Mouse (Mus musculus) MEL (cell line): ENCODE measurements around the gene Grwd1. TPM values are rescaled to one million over a fixed set of nuclear protein-coding genes. Genes with fewer than 3 reads are reported as not detected.

Experiments used
- DNase-seq: peaks from one replicate; pipeline ENCODE4 v3.0.0; 2011; ENCODE audit warnings: low read depth, low spot score
- H3K27ac ChIP-seq: 2 replicates; pipeline ENCODE4 v1.5.1; 2012; ENCODE audit warnings: low read depth, mild to moderate bottlenecking, control low read depth, low read length, moderate library complexity; ENCODE audit not compliant: control insufficient read depth
- H3K27me3 ChIP-seq, 2 experiments: fragments of 150-350 bp in 1 of 2; sonication (generic) in 1 of 2; 2 replicates each; pipeline ENCODE4 v1.6.1; 2012; ENCODE audit warnings: low read length in 2 of 2, mild to moderate bottlenecking in 2 of 2, improper control_type of control experiment in 1 of 2, moderate library complexity in 1 of 2; ENCODE audit not compliant: insufficient read depth in 2 of 2, control insufficient read depth in 1 of 2
- H3K36me3 ChIP-seq, 2 experiments: 2 replicates each; pipeline ENCODE4 v1.6.1; 2012 to 2014; ENCODE audit warnings: low read length in 2 of 2, improper control_type of control experiment in 1 of 2, inconsistent platforms in 1 of 2, mild to moderate bottlenecking in 1 of 2; ENCODE audit not compliant: insufficient read depth in 2 of 2, control insufficient read depth in 1 of 2
- H3K4me1 ChIP-seq, 2 experiments: fragments of 150-350 bp in 1 of 2; sonication (generic) in 1 of 2; 2 replicates each; pipeline ENCODE4 v1.6.1; 2012; ENCODE audit warnings: low read length in 2 of 2, improper control_type of control experiment in 1 of 2, mild to moderate bottlenecking in 1 of 2; ENCODE audit not compliant: insufficient read depth in 2 of 2, control insufficient read depth in 1 of 2
- H3K4me3 ChIP-seq, 2 experiments: fragments of 150-350 bp in 1 of 2; sonication (generic) in 1 of 2; 2 replicates each; pipeline ENCODE4 v1.5.1; 2012; ENCODE audit warnings: low read depth in 2 of 2, low read length in 2 of 2, mild to moderate bottlenecking in 2 of 2, moderate library complexity in 2 of 2, control low read depth in 1 of 2, improper control_type of control experiment in 1 of 2; ENCODE audit not compliant: control insufficient read depth in 1 of 2, insufficient read depth in 1 of 2
- H3K79me2 ChIP-seq: 2 replicates; pipeline ENCODE4 v1.6.1; 2012; ENCODE audit warnings: mild to moderate bottlenecking, low read length, moderate library complexity; ENCODE audit not compliant: control insufficient read depth, poor library complexity, insufficient read depth
- H3K9ac ChIP-seq: 2 replicates; pipeline ENCODE4 v1.6.1; 2012; ENCODE audit warnings: low read depth, mild to moderate bottlenecking, control low read depth, low read length, moderate library complexity; ENCODE audit not compliant: control insufficient read depth, poor library complexity, severe bottlenecking
- H3K9me3 ChIP-seq: fragments of 150-350 bp; sonication (generic); replicated peaks from 2 replicates; pipeline ENCODE4 v1.6.1; 2012; ENCODE audit warnings: mild to moderate bottlenecking, low read length, improper control_type of control experiment, moderate library complexity; ENCODE audit not compliant: insufficient read depth
- BHLHE40 ChIP-seq: IDR thresholded peaks from 2 replicates; pipeline ENCODE4 v1.6.1; 2012; ENCODE audit warnings: low read depth, mild to moderate bottlenecking, inconsistent platforms, low read length, improper control_type of control experiment, borderline replicate concordance
- E2F4 ChIP-seq: IDR thresholded peaks from 2 replicates; pipeline ENCODE4 v1.6.1; 2011; ENCODE audit warnings: low read depth, low read length, improper control_type of control experiment, borderline replicate concordance
- EP300 ChIP-seq, 2 experiments: IDR thresholded peaks; 2 replicates each; pipeline ENCODE4 v1.6.1; 2011; ENCODE audit warnings: improper control_type of control experiment in 2 of 2, low read length in 2 of 2, low read depth in 1 of 2, mild to moderate bottlenecking in 1 of 2
- ETS1 ChIP-seq: IDR thresholded peaks from 2 replicates; pipeline ENCODE4 v1.6.1; 2012; ENCODE audit warnings: low read depth, mild to moderate bottlenecking, inconsistent platforms, low read length, improper control_type of control experiment, moderate library complexity
- HCFC1 ChIP-seq: IDR thresholded peaks from 2 replicates; pipeline ENCODE4 v1.6.1; 2012; ENCODE audit warnings: low read depth, mild to moderate bottlenecking, inconsistent platforms, low read length, improper control_type of control experiment, moderate library complexity
- JUND ChIP-seq: IDR thresholded peaks from 2 replicates; pipeline ENCODE4 v1.6.1; 2011; ENCODE audit warnings: low read depth, mild to moderate bottlenecking, improper control_type of control experiment, low read length
- KAT2A ChIP-seq: conservative IDR thresholded peaks from 2 replicates; pipeline ENCODE4 v1.6.1; 2012; ENCODE audit warnings: low read depth, low read length, improper control_type of control experiment, inconsistent platforms
- MAFK ChIP-seq: IDR thresholded peaks from 2 replicates; pipeline ENCODE4 v1.6.1; 2011; ENCODE audit warnings: low read depth, mild to moderate bottlenecking, low read length, improper control_type of control experiment, borderline replicate concordance
- MAX ChIP-seq: IDR thresholded peaks from 2 replicates; pipeline ENCODE4 v1.6.1; 2011; ENCODE audit warnings: low read length, improper control_type of control experiment
- MEF2A ChIP-seq: IDR thresholded peaks from 2 replicates; pipeline ENCODE4 v1.6.1; 2014; ENCODE audit warnings: low read depth, mild to moderate bottlenecking, inconsistent platforms, low read length, improper control_type of control experiment; ENCODE audit not compliant: poor library complexity, insufficient replicate concordance, severe bottlenecking; ENCODE audit errors: extremely low read depth
- MXI1 ChIP-seq: IDR thresholded peaks from 2 replicates; pipeline ENCODE4 v1.6.1; 2011; ENCODE audit warnings: mild to moderate bottlenecking, low read depth, low read length, improper control_type of control experiment
- MYB ChIP-seq: IDR thresholded peaks from 2 replicates; pipeline ENCODE4 v1.6.1; 2011; ENCODE audit warnings: mild to moderate bottlenecking, low read depth, low read length, improper control_type of control experiment
- MYC ChIP-seq: IDR thresholded peaks from 2 replicates; pipeline ENCODE4 v1.6.1; 2011; ENCODE audit warnings: low read depth, mild to moderate bottlenecking, low read length, improper control_type of control experiment, moderate library complexity
- POLR2A ChIP-seq, 2 experiments: IDR thresholded peaks; 2 replicates each; pipeline ENCODE4 v1.6.1; 2011 to 2012; ENCODE audit warnings: low read length in 2 of 2, mild to moderate bottlenecking in 2 of 2, control low read depth in 1 of 2, improper control_type of control experiment in 1 of 2, low read depth in 1 of 2, moderate library complexity in 1 of 2; ENCODE audit not compliant: control insufficient read depth in 1 of 2, insufficient read depth in 1 of 2, poor library complexity in 1 of 2
- POLR2AphosphoS2 ChIP-seq: IDR thresholded peaks from 2 replicates; pipeline ENCODE4 v1.6.1; 2011; ENCODE audit warnings: low read length, improper control_type of control experiment
- RAD21 ChIP-seq: IDR thresholded peaks from 2 replicates; pipeline ENCODE4 v1.6.1; 2011; ENCODE audit warnings: mild to moderate bottlenecking, low read depth, low read length, improper control_type of control experiment
- TAL1 ChIP-seq: IDR thresholded peaks from 2 replicates; pipeline ENCODE4 v1.6.1; 2012; ENCODE audit warnings: mild to moderate bottlenecking, inconsistent platforms, low read length, moderate library complexity, mixed read lengths
- TBP ChIP-seq: IDR thresholded peaks from 2 replicates; pipeline ENCODE4 v1.8.0; 2011; ENCODE audit warnings: low read depth, low read length, improper control_type of control experiment
- UBTF ChIP-seq: IDR thresholded peaks from 2 replicates; pipeline ENCODE4 v1.6.1; 2012; ENCODE audit warnings: low read depth, mild to moderate bottlenecking, inconsistent platforms, low read length, improper control_type of control experiment, moderate library complexity, borderline replicate concordance; ENCODE audit not compliant: insufficient read depth
- USF1 ChIP-seq: IDR thresholded peaks from 2 replicates; pipeline ENCODE4 v1.6.1; 2014; ENCODE audit warnings: low read depth, mild to moderate bottlenecking, inconsistent platforms, low read length, improper control_type of control experiment, moderate library complexity
- USF2 ChIP-seq, 2 experiments: IDR thresholded peaks; 2 replicates each; pipeline ENCODE4 v1.6.1; 2011 to 2012; ENCODE audit warnings: improper control_type of control experiment in 2 of 2, low read length in 2 of 2, borderline replicate concordance in 1 of 2, inconsistent platforms in 1 of 2, low read depth in 1 of 2, mild to moderate bottlenecking in 1 of 2; ENCODE audit not compliant: insufficient read depth in 1 of 2
- ZC3H11A ChIP-seq: IDR thresholded peaks from 2 replicates; pipeline ENCODE4 v1.6.1; 2012; ENCODE audit warnings: low read depth, mild to moderate bottlenecking, inconsistent platforms, low read length, improper control_type of control experiment
- ZMIZ1 ChIP-seq: IDR thresholded peaks from 2 replicates; pipeline ENCODE4 v1.6.1; 2012; ENCODE audit warnings: low read depth, mild to moderate bottlenecking, inconsistent platforms, low read length, improper control_type of control experiment, moderate library complexity
- polyA plus RNA-seq, 2 experiments: library from polyadenylated mRNA; stranded (reverse) in 1 of 2; unstranded in 1 of 2; fragments of >175 nt in 1 of 2; fragments of >200 nt in 1 of 2; gene quantifications; 2 replicates each; pipeline versions ENCODE4 v1.2.1 to v1.2.4; 2012; ENCODE audit warnings: low replicate concordance in 2 of 2, low read depth in 1 of 2; ENCODE audit not compliant: insufficient read length in 2 of 2, insufficient read depth in 1 of 2, missing spikeins in 1 of 2
- total RNA-seq: library from RNA; depleted of rRNA; stranded (reverse); fragments of 300-350 nt; gene quantifications from 2 replicates; pipeline ENCODE4 v1.2.3, GENCODE M21; 2012

The Grwd1 gene
- total and polyA plus RNA-seq, 3 experiments, result 82.2 to 173 (median 108) TPM

DNA sequence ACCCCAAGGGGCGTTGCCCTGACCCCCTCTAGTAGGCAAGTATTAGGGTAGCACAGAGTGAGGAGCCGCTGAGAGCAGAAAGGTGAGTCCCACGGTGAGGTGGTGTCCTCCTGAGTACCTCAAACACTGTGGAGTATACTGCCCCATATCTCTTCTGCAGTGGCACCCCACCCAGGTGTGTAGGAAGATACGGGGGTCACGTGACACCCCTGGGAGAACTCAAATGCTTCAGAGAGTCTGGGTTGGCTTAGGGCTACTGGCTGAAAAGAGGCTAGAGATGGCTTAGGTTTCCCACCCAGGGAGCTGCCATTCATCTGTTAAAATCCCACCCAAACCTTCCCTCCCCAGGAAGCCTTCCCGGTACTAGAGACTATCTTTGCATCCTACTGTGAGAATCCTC, 33.8 kb downstream of the Grwd1 start (continued):
- TF ChIP-seq UBTF, result no peak
- no peak for TF ChIP-seq MYC
- TF ChIP-seq MXI1, result no peak
- no peak for TF ChIP-seq E2F4
- TF ChIP-seq ZC3H11A, result no peak
- TF ChIP-seq HCFC1, result no peak
- TF ChIP-seq USF1, result peak; percentile 94
- no peak for TF ChIP-seq POLR2A (IDR thresholded peaks at IDR 0.05; ENCODE audit: control insufficient read depth in 1 of 2, insufficient read depth in 1 of 2, low read depth in 1 of 2, low read length in 2 of 2, poor library complexity in 1 of 2)
- no peak for TF ChIP-seq KAT2A
- no peak for TF ChIP-seq MYB
- TF ChIP-seq RAD21, result no peak
- peak; percentile 37; the same call in 1 of the 2 replicates for TF ChIP-seq BHLHE40
- no peak for TF ChIP-seq MAFK
- no peak for TF ChIP-seq ZMIZ1

DNA sequence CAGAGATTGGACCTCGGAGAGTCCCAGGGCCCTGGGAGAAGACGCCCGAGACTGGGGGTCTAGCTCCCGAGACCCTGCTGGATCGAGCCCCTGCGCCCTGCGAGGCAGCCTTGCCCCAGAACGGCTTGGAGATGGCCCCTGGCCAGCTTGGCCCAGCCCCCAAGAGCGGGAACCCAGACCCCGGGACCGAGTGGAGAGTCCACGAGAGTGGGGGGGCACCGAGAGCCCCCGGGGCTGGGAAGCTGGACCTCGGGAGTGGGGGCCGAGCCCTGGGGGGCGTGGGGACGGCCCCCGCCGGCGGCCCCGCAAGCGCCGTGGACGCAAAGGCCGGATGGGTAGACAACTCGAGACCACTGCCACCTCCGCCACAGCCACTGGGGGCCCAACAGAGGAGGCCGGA, 35.8 kb downstream of the Grwd1 start:
- Histone ChIP-seq H3K9ac (no peak overlapping the region), H3K36me3 (peaks cover 0 to 4% of the 10 kb centered on the region in 2 experiments; a peak in 1 of 4 replicates), H3K4me3 (no peak overlapping the region), H3K79me2 (no peaks in the 10 kb centered on the region), H3K9me3 (no peaks in the 10 kb centered on the region), H3K4me1 (peaks cover 7 to 13% of the 10 kb centered on the region in 2 experiments; a peak in 3 of 4 replicates), H3K27ac (no peak overlapping the region), H3K27me3 (peaks cover 0 to 1% of the 10 kb centered on the region in 2 experiments; a peak in 1 of 4 replicates)
- no peak for TF ChIP-seq ETS1
- no peak for TF ChIP-seq KAT2A
- no peak for TF ChIP-seq MEF2A
- no peak for TF ChIP-seq USF1
- no peak for TF ChIP-seq TBP
- no peak for TF ChIP-seq MAX
- no peak for TF ChIP-seq JUND
- no peak for TF ChIP-seq MYC
- TF ChIP-seq POLR2AphosphoS2, result no peak
- TF ChIP-seq MXI1, result no peak
- TF ChIP-seq USF2 (IDR thresholded peaks at IDR 0.05; ENCODE audit: borderline replicate concordance in 1 of 2, insufficient read depth in 1 of 2, low read depth in 1 of 2, low read length in 2 of 2), result no peak
- TF ChIP-seq MAFK, result no peak
- TF ChIP-seq BHLHE40, result no peak
- TF ChIP-seq TAL1, result no peak
- no peak for TF ChIP-seq EP300 (IDR thresholded peaks at IDR 0.05; ENCODE audit: low read depth in 1 of 2, low read length in 2 of 2)
- DNase-seq, result no peak
